Mouse (Mus musculus): ENCODE measurements around the gene Mrps23.

- no peak for TF ChIP-seq GATA1 (IDR thresholded peaks at IDR 0.05; ENCODE audit: borderline replicate concordance, low read length)
- TF ChIP-seq FLI1 (IDR thresholded peaks at IDR 0.05; ENCODE audit: low read length) = no peak
Observed at GRCm38 (mm10) chr11:88158842-88159246, 45.3 kb upstream of the Mrps23 start.
